Mouse (Mus musculus) myocyte (in vitro differentiated cells): ENCODE measurements around the gene Olfr224.

Experiments used
- CEBPB ChIP-seq: IDR thresholded peaks from 2 replicates; pipeline ENCODE4 v1.6.1; 2011; ENCODE audit warnings: mild to moderate bottlenecking, moderate library complexity; ENCODE audit not compliant: poor library complexity, insufficient read depth, severe bottlenecking
- E2F4 ChIP-seq: IDR thresholded peaks from one replicate; pipeline ENCODE4 v1.6.1; 2011; ENCODE audit warnings: mild to moderate bottlenecking, control low read depth, moderate library complexity; ENCODE audit not compliant: insufficient read depth
- MAX ChIP-seq: IDR thresholded peaks from one replicate; pipeline ENCODE4 v1.6.1; 2011; ENCODE audit warnings: low read depth, mild to moderate bottlenecking, control low read depth
- MYOD1 ChIP-seq, 3 experiments: IDR thresholded peaks; one replicate each; pipeline ENCODE4 v1.6.1; 2011; ENCODE audit warnings: control low read depth in 2 of 3, low read depth in 2 of 3, mild to moderate bottlenecking in 2 of 3, moderate library complexity in 1 of 3; ENCODE audit not compliant: insufficient read length in 2 of 3, control insufficient read depth in 1 of 3
- POLR2A ChIP-seq: IDR thresholded peaks from one replicate; pipeline ENCODE4 v1.6.1; 2011; ENCODE audit warnings: low read depth, mild to moderate bottlenecking, control low read depth, moderate library complexity; ENCODE audit not compliant: insufficient read length
- POLR2AphosphoS2 ChIP-seq: IDR thresholded peaks from one replicate; pipeline ENCODE4 v1.6.1; 2011; ENCODE audit warnings: low read depth, control low read depth; ENCODE audit not compliant: insufficient read length
- REST ChIP-seq: IDR thresholded peaks from one replicate; pipeline ENCODE4 v1.6.1; 2011; ENCODE audit warnings: mild to moderate bottlenecking, control low read depth, moderate library complexity; ENCODE audit not compliant: insufficient read depth, insufficient read length
- SRF ChIP-seq: IDR thresholded peaks from one replicate; pipeline ENCODE4 v1.6.1; 2011; ENCODE audit warnings: low read depth; ENCODE audit not compliant: control insufficient read depth, insufficient read length
- TCF12 ChIP-seq: IDR thresholded peaks from one replicate; pipeline ENCODE4 v1.6.1; 2011; ENCODE audit warnings: mild to moderate bottlenecking, control low read depth; ENCODE audit not compliant: poor library complexity, insufficient read depth, severe bottlenecking
- TCF3 ChIP-seq: IDR thresholded peaks from one replicate; pipeline ENCODE4 v1.6.1; 2011; ENCODE audit warnings: low read depth, control low read depth; ENCODE audit not compliant: insufficient read length
- USF1 ChIP-seq: IDR thresholded peaks from one replicate; pipeline ENCODE4 v1.6.1; 2011; ENCODE audit warnings: low read depth, mild to moderate bottlenecking, control low read depth, moderate library complexity

DNA sequence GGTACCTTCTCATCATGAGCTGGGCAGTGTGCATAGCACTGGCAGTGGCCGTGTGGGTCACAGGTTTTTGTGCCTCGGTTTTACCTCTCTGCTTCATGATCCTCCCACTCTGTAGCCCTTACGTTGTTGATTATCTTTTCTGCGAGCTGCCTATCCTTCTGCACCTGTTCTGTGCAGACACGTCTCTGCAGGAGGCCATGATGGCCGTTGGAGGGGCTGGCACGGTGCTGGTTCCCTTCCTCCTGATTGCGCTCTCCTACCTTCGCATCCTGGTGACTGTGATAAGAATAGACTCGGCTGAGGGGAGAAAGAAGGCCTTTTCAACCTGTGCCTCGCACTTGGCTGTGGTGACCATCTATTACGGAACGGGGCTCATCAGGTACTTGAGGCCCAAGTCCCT, 27.5 kb upstream of the Olfr224 start:
- no peak for TF ChIP-seq POLR2A
- no peak for TF ChIP-seq MYOD1 (IDR thresholded peaks at IDR 0.05; ENCODE audit: control insufficient read depth in 1 of 3, insufficient read length in 2 of 3, low read depth in 2 of 3)
- TF ChIP-seq USF1, result no peak
- TF ChIP-seq POLR2AphosphoS2, result no peak
- TF ChIP-seq MAX, result no peak
- TF ChIP-seq SRF, result no peak
- TF ChIP-seq TCF12, result no peak
- TF ChIP-seq CEBPB, result no peak
- TF ChIP-seq E2F4, result no peak
- TF ChIP-seq TCF3, result no peak
- no peak for TF ChIP-seq REST
